Mouse (Mus musculus) adrenal gland, postnatal 4 days (tissue): ENCODE measurements around the gene Fndc3b. TPM values are rescaled to one million over a fixed set of nuclear protein-coding genes. Genes with fewer than 3 reads are reported as not detected.
A peak's percentile ranks its signal among the peaks of the same experiment; 100 is the strongest.

Experiments
- DNase-seq, 2 experiments: peaks; one replicate each; pipeline ENCODE4 v3.0.0; 2021 to 2022; ENCODE audit warnings: low spot score in 2 of 2, mixed read lengths in 2 of 2
- total RNA-seq, 2 experiments: library from RNA; stranded (reverse); gene quantifications; 2 replicates each; pipeline ENCODE4 v1.2.3; 2021

Gene Fndc3b
- total RNA-seq, 2 experiments from 2014 or later: 110 TPM

DNA sequence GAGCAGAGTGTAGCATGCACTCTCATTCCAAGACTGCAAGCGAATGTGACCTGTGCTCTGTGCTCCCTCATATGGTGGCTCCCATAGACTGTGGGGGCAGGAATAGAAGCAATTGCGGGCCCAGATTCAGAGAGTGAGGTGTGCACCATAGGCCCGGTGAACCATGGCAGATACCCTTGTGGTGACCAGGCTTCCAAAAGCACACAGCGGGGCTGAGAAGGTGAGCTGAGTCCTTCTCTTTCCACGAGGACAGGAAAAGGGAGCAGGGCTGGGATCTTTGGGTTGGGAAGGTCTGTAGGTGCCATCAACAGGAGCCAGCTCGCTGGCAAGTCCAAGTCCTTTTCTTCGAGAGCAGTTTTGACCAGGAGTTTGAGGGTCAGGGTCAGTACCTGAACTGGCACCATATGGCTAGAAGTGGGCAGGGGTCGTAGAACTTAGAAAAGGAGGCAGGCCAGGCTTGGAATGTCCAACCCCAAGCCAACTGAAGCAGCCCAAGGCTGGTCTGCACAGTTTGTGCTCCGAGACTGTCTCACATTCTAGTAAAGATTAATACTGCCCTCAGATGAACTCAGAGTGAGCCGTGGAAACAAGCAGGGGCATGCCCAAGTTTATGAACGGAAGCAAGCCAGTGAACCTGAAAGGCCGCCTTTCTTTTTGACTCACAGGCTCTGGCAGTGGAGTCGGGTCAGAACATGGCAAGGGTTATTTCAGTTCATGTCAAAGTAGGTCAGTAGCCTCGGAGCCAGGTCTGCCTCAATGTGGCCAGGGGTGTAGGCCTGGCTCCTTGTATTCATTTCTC is 237.1 kb downstream of the Fndc3b start:
- no peak for DNase-seq

DNA sequence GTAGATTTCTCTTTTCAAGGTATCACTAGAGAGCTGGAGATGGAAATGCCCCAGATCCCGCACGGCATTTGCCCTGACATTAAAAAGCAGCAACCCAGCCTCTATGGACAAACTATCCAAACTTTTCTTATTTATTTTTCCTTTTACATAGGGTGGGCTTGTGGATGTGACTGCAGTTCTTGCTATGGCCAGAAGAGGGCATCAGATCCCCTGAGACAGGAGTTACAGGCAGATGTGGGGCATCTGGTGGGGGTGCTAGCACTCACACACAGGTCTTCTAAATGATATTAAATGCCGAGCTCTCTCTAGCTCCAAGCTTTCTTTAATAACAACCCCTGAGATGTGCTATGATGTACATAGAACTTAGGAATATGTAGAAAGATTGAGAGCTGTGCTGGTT is 238.3 kb downstream of the Fndc3b start:
- DNase-seq: no peak

DNA sequence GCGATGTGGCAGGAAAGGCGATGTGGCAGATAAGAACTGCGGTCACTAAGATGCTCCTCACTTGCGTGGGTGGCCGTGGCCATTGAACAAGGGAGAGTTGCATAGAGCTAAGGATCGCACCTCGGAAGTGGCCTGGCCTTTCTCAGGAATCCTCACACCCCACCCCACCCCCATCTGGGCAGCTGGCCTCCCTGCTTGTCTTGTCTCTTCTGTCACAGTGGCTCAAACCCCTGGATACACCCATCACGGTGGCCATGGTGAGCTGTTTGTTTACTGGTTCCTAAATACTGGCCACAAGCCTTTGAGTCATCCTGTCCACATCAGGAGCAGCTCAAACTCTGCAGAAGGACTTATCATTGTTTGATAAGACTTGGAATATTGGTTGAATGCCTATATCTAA is 240.3 kb downstream of the Fndc3b start:
- no peak for DNase-seq

DNA sequence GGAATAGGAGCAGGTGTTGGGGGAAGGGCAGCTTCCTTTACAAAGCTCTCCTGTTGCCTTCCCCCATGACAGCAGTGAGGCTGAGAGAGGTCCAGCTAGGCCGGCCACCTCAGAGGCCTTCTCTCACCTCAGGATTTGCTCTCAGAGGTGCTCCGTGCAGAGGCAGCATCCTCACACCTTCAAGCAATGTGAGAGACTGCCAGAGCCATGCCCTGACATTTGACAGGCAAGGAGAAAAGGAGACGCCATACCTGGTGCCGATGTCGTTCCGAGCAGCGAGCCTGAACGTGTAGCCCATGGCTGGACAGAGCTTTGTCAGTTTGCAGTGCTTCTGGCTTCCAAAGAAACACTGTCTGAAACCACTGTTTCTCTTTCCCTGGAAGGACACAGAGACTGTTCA is 241.1 kb downstream of the Fndc3b start:
- DNase-seq: no peak

DNA sequence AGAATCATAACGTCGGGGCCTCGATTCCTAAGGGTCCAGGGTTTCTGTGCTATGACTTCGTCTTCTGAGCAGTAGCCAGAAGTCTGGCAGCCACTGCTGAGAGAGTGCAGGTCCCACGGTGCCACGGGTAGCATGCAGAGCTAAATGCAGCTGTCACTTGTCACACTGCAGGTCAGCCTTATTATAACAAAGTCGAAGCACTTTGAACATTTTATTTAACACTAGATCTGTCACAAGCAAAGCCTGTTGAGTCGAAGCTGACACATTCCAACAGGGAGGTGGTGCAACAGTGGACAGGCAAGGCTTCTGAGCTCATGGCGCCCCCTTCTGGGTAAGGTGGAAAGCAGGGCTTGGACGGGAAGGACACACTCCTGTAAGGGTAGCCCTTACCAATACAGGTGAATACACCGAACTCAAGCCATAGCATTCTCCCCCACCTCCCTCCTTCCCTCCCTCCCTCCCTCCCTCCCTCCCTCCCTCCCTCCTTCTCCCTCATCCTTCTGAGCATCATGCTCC is 243.5 kb downstream of the Fndc3b start:
- DNase-seq: no peak

DNA sequence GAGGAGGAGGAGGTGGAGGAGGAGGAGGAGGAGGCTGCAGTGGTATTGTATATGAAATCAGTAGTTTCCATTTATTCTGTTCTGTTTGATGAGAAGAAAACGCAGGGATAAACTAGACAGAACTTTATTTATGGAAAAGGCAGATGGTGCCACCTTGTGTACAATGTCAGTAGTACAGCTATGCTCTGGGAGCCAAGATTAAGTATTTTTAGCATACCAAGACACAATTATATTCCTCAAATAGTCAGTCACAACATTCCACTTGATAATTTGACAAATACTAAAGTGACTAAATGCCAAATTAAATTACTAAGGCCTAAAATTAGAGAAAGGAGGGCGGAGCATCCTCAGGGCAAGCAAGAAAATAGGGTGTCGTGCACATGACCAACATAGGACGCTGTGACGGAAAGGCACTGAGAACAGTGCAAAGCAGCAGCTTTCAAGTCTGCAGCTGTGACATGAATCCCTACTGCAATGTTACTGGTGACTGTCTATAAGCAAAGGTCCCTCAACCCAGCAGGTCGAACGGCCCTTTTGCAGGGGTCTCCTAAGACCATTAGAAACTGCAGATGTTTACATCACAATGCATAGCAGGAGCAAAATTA is 244.7 kb downstream of the Fndc3b start:
- DNase-seq: no peak

DNA sequence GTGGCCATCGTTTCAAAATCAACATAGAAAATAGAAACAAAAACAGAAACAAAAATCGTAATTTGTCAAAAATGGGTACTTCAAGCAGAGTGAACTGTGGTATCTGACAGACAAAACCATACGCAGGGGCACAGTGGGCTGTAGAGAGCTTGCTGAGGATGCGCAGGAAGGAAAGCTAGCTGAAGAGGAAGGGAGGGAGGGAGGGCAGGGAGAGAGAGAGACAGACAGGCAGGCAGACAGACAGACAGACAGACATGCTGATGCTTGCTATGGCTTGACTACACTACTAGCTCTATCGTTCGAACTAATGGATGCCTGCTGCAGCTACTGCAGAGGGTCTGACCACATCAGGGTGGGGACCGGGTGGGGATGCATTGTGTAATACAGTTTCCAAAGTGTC is 247.7 kb downstream of the Fndc3b start:
- DNase-seq: no peak

DNA sequence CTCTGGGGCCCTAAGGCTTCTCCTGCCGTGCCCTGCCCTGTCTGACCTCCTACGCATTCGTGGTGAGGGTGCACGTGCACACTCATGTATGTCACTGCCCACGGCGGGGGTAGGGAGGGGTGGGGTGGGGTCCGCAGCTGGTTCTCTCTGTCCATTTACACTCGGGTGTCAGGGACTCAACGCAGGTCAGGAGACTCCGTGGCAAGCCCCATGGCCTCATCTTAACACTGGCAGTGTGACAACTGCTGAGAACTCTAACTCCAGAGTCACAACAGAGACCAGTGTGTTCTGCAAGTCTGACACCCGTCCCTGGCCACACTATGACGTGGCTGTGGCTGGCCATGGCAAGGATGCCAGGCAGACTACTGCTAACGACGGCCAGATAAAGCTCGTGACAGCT is 248.2 kb downstream of the Fndc3b start:
- DNase-seq: no peak

DNA sequence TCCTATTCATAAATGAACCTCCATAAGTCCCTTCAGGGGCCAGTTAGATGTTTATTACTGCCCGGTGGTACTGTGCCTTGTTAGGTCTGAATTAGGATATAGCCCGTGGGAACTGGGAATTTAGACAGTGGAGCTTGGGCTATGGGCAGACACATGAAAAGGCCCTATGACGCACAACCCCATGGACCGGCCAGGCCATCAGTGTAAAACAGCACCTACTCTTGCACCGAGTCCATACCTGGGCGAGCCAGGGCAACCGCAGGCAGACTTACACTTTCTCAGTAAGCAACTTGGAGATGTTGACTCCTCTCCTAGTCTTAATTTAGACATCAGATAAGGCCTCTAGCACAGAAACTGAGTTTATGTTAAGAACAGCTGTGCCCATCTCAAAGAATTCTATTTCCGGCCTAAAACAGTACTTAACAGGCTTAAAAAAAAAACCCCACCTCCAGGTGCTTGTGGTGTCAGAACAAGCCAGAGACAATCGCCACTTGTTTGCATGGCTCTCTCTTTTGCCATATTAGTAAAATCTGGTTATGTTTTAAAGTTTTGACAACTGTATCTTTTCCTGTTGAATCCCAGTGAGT is 248.7 kb downstream of the Fndc3b start:
- DNase-seq: no peak

DNA sequence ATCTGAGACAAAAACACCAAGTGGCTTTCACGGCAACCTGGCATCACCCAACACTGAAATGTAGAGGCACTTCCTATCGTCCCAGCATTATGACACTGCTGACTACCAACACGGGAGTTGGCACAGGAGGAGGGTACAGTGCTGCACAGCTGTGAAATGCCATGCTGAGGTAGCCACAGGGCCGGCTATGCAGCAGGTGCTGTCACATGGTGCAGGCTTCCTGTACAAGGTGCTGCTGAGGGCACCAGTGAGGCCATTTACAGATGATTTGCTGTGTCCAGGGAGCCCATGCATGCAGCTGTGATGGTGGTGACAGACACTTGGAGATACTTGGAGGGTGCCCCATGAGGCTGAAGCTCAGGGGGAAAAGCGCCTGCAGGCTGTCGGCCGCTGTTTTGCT is 249.2 kb downstream of the Fndc3b start:
- no peak for DNase-seq

DNA sequence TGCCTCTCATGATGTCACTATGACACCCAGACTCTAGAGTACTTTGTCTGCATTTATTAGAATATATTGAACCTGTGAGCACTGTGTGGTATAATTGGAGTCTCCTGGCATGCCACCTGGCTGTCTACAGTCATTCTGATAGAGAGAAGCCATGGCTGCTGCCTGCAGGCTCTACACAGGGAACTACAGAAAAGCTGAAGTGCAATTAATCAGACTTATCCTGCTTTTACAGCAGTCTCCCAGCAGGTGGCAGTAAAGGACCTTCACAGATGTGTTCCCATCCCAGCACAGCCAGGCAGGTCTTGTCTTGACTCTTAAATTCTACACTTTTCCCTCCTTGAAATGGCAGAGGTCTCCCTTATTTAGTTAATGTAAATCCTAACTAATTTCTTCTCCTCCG is 250.1 kb downstream of the Fndc3b start:
- peak; percentile 24 to 53 for DNase-seq

DNA sequence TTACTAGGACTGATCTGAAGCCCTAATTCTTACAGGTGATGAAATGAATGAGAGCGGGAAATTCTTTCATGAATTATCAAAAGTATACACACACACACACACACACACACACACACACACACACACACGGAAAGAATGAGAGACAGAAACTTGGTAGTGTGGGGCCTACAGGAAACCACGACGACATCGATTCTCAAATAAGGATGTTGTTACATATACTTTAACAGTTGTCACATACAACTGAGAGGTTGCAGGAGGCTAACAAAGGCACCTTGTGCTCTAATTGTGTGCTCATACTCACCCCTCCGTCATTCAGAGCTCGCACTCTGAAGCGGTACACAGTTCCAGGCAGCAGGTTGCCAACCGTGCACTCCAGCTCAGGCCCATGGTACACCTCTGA is 252.7 kb downstream of the Fndc3b start:
- DNase-seq: no peak

DNA sequence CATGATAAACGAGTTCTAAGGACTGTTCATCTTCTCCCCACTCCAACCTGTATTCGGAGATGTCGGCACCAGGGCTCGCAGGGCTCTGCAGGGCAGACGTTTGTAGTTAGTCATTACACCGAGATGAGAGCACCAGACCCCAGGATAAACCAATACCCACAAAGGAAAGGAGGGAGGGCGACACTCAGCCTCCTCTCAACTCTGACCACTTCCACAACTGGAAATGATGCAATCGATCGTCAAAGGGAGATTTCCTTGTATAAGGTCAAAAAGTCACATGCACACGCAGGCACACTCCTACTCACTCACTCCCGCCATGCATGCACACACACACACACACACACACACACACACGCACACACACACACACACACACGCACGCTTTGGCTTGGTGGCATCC is 254.6 kb downstream of the Fndc3b start:
- DNase-seq: no peak

DNA sequence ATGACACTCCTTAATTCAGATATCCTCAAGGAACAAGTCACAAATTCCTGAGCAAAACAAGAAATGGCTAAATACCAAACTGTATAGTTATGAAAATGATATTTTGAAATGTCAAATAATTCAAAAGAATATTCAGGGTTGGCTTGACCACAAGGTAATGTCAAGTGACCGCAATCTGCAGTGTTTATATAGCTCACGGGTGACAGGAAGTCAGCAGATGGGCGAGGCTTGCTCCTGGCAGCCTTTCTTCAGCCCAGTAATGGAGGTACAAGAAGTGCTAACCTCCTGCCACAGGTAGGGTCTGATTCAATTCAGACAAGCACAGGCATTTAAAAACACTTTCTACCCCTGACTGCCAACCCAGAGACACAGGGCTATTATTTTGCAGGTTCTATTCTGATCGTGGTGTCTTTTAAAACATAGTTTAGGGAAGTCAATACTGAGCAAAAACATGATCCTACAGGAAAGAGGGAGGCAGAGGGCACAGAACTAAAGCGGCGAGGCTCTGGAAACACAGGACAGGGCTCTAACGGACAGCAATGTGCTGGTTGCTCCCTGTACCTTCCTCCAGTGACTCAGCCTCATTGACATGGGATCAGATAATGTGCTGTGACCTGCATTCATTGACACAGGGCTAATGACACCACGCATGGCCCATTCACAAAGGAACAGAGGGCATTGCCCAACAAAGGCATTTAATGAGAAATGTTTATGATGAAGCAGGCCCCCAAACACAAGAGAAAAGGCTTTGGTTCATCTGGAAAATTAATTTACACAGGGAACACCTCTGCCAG is 256.5 kb downstream of the Fndc3b start:
- DNase-seq: no peak

DNA sequence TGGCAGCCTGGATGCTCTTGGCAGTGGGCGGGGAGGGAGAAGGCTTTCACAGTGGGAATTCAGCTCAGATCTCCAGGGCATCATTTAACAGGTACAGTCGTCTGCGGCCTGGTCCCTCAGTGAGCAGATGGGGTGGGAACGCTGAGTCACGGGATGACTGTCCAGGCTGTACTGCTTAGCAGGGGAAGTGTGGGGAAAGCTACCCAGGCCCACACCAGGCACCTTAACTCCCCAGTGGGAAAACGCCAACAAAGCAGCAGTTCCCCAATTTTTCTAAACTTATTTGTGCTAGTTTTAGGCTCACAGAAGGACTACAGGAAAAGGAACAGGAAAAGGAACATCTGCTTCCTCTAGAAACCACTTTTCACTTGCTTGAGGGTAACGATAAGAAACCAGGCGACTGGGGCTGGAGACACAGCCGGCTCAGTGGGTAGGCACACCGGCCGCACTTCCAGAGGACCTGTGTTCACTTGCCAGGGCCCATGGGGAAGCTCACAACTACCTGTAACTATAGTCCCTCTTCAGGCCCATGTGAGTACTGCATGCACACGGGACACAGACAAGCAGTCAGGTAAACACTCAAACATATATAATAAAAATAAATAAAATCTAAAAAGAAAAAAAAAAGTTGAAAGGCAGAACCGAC is 257.5 kb downstream of the Fndc3b start:
- DNase-seq: no peak

DNA sequence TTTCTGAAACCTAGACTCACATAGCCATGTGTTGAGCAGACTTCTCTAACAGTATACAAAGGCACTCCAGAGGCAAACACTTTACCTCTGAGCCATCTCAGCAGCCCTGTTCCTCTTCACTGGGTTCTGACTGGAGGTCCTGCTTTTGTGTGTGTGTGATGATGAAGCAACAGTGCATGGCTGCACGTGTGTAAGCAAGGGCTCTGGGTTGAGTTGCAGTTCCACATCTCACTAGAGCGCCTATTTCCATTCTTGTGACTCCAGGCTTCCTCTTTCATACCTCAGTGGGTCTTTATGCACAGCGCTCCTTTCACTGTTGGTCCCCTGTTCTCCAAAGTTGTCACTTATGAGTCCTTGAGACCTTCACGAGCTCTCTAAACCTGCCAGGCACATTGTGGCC is 261.7 kb downstream of the Fndc3b start:
- no peak for DNase-seq

DNA sequence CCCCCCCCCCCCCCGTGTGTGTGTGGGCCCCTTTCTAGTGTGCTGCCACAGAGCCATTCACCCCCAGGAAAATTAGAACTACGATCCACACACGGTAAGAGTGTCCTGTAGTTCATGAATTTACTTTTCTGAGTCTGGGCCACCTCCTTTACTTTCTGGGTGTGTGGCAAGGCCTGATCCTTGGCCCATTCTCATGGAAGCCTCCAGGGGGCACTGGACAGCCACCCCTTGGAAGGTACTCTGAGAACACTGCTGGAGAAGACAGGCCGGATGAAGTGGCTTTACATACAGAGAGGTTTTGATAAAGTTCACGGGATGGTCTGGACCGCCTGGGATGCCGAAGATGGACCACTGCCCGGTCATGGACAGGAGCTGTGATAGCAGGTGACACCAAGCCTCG is 262.7 kb downstream of the Fndc3b start:
- no peak for DNase-seq

DNA sequence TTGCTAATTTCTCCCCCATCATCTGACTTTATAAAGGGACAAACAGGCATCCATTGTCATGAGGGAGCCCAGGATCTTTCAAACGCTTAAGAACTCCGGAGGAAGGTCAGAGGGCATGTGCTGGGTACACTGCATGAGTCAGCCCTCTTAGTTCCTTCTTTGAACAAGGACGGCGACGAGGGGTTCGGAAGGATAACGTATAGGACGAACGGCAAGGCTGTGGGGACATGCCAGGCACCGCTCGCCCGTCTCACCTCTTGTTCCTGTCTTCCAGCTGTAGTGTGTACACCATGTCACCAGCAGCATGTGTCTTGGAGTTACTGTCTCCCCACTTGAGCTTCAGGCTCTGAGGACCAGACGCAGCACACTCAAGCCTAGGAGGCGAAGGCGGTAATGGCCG is 271.4 kb downstream of the Fndc3b start:
- DNase-seq: no peak

DNA sequence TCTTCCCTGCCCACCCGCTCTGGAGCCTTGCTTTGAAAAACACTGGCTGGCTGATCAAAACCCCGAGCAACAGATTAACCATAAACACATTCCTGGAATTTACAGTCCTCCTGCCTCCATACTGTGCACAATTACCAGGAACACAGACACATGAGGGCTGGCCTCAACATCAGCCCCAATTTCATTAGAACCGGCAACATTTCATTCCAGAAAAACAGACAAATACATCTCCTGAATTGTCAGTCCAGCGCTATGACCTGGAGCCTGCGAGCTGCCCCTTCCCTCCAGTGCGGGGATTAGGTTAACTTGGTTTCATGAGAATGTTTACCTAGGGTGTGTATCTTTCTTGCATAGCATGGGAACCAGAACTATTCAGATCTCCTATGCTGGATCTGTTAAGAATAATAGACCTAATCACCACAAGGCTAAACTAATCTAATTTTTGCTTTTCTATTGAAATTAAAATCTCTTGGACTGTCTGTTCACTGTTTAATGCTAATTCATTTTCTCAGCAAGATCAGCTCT is 275.9 kb downstream of the Fndc3b start:
- no peak for DNase-seq

DNA sequence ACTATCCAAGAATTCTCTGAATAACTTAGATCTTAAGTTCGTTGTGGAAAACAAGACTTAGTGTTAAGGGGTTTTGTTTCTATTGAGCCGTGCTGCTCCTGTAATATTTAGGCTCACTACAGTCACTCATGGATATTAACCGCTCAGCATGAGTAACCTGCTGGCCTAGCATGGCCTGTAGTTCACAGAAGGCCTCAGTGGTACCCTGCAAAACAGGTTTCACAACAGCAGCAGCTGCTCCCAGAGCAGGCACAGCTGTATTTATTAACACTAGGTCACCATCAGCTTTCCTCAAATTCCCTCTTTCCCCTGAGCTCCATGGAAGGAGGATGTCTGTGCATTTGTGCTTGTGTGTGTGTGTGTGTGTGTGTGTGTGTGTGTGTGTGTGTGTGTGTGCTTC is 278.1 kb downstream of the Fndc3b start:
- no peak for DNase-seq
